Mouse (Mus musculus) urinary bladder, postnatal 36 days (tissue): ENCODE data around the gene Clic4.

Source experiments
- DNase-seq, 2 experiments: peaks; one replicate each; pipeline ENCODE4 v3.0.0; 2022; ENCODE audit warnings: low spot score in 2 of 2, mixed read lengths in 1 of 2

The Clic4 gene

DNA sequence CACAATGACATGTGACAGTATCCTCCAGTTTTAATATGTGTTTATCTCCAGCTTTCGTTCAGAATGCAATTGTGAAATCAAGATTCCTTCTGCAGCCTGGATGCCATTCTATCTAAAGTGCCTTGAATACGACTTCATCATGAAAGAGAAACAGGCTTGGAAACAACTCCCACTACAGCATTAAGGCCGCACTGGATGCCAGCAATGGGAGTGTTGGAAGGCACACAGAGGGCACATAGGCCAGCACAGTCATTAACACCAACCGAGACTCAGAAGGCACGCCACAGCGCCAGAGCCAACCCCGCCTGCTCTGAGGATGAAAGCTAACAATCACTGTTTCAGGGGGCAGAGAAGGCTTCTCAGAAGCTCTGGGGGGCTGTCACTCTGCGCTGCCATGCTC is 37.1 kb downstream of the Clic4 start:
- DNase-seq: peak in 1 of 2 experiments; percentile 39

DNA sequence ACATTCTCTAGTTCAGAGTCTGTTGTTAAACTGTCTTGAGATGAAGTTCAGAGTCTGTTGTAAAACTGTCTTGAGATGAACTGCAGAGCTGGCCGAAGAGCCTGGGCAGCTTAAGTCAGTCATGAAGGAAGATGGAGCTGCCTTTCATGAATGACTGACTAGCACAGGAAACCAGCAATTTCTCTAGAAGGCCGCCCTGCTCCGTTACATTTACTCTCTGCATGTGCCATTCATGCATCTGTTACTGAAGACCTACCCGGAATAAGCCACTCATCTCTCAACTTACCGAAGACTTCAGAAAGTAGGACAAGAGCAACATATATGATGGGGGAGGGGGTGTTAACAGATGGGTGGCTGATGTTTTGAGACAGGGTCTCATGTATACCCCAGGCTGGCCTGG is 40.1 kb downstream of the Clic4 start:
- DNase-seq: no peak

DNA sequence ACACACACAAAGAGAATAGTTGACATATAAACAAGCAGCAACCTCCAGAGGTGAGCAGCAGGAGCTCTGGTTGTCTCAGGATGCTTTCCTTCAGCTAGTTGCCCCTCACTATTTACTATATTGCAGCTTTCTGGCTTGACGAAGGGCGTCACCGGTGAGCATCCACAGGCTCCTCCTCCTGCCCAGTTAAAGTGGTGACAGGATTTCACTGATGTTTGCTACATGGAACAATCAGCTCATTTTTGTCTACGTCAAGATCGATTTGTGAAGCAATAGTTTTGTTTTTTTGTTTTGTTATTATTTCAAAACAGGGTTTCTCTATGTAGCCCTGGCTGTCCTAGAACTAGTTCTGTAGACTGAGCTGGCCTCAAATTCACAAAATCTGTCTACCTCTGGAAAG is 41.1 kb downstream of the Clic4 start:
- no peak for DNase-seq

DNA sequence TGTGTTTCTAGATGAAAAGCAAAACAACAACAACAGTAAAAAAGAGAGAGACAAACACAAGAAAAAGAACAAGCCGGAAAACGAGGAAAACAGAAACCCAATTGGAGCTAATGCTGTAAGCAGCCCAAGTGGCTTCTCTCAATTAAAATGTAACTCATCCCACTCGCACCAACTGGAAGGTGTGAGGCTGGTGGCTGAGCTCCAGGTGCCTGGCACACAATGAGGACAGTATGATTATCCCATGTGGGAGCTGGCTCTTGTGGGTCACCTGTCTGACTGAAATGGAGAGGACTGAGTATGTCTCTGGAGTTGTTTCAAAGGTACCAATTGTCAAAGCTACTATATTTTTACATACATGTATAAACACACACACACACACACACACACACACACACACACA is 41.5 kb downstream of the Clic4 start:
- DNase-seq: no peak

DNA sequence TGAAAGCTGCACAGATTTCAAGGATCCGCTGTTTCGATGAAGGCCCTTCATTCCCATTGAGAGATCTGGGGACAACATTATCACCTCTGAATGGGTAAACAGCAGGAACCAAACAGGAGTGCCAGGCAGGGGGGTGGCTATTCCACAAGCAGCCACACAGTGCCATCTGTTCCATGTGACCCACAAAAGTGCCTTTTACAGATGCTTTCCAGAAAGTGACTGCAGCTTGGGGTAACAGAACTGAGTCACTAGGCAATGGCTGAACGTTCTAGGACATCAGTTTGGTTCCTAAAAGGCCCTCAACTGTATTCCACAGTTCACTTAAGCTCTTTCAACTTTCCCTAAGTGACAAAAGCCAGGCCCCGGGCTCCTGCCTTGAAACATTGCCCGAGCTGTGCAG is 42.0 kb downstream of the Clic4 start:
- no peak for DNase-seq

DNA sequence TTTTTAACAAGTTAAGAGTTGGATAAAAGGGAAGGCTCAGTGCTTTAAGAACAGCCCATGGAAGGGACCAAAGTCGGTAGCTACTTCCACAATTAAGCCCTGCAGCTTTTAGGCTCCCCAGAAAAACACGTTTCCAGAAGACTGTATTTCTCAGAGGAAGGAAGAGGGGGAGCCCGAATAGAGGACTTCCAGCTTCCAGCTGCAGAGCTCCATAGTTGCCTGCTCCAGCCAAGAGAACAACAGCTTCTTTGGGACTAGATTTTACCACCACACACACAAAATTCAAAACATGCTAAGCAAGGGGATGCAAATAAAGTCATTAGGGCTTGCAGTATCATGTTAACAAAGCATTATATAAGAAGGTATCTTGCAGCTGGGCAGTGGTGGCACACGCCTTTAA is 42.7 kb downstream of the Clic4 start:
- DNase-seq: no peak

DNA sequence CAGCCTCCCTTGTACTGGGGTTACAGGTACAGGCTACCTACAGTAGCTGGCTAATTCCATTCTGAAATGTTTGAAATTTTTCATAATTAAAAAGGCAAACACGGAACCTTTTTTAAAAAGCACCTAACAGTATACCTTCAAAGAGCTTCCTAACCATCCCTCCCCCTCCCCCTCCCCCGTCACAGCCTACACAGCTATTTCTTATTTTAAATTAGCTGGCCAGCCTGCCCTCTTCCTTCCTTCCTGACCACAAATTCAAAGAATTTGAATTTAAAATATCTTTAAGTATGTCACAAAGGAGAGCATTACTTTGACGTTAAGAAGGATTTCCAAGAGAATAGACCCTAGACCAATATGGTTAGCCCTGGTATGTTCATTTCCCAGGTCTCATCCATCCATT is 44.5 kb downstream of the Clic4 start:
- DNase-seq: no peak

DNA sequence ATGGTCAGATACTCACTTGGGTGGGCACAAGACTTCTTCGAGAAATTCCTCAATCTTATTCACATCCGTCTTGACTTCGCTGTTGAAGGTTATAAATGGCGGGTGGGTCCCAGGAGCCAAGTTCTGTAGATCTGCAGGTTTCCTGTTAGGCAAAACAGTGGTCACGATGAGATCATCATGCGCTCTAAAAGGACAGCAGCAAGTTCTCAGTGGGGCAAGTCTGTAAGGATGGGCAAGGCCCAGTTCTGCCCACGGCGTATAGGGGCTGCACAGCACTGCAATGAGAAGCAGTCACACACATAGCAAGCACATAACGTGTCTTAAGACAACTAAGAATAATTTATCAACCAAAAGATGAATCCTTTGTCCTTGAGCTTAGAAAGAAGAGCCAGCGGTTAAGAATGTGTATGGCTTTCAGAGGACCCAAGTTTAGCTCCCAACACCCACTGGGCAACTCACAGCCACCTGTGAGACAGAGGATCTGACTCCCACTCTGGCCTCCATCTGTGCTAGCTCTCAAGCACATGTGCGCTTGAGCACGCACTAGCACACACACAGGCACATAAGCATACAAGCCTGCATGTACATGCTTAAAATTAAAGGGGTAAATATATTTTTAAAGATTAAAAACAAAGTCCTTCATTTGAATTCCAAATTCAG is 46.5 kb downstream of the Clic4 start:
- no peak for DNase-seq

DNA sequence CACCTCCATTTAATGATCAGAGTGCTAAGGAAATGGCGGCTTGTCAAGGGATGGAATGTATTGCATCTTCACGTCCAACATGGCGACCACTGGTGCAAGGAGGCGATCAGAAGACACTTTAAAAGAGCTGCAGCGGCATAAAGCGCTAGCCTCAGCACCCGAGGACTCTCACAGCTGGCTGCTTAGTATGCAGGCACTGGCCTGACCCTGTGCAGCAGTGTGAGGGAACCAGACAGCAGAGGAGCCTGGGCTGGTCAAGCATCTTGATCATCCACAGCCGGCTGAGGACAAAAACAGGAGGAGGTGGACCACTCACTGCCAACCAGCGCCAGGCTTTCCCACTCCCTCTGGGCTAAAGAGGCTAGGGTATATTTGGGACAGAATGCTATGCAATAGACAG is 48.8 kb downstream of the Clic4 start:
- no peak for DNase-seq

DNA sequence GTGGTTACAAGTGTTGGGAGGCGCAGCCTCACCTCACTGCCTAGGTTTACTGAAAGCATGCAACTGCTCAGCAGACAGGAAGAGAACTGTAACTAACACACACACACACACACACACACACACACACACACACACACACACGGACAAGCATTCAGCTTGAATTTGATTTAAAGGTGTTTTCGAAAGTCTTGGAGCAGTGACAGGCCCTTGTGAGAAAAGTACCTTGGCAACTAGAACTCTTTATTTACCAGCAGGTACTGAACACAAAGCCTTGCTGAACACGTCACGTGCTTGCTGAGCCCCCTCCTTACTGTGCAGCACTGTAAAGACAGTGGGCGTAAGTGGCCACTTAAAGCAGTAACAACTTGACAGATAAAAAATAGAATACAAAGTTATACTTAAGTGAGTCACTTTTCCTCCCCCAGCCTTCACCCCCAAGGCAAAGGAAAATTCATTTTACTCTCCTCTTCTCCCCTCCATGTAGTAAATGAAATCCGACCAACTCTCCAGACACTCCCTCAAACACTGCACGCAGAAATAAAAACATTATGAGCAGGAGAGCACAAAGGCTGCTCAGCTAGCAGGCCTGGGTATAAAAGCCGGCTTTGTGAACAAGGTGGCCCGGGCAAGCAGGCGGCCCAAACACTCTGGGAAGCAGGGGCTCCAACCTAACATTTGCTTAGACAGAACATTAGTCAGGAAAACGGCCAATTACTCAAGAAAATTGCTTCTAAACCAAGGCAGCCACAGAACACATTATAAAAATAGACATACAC is 50.8 kb downstream of the Clic4 start:
- no peak for DNase-seq

DNA sequence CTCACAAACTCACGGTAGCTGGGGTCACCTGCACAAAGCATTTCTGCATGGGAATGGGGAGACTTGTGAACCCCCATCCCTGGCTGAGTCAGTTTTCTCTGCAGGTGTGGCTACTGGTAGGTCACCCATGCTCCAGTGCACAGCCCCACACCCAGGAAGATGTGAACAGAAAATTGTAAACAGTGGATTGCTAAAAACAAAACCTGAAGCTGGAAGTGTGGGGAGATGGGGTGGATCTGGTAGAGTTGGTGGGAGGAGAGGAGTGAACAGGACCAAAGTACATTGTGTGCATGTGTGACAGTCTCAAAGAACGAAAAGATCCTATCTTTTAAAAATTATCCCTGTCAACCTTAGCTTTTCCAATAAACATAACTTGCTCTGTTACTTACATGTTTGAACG is 52.0 kb downstream of the Clic4 start:
- DNase-seq: no peak

DNA sequence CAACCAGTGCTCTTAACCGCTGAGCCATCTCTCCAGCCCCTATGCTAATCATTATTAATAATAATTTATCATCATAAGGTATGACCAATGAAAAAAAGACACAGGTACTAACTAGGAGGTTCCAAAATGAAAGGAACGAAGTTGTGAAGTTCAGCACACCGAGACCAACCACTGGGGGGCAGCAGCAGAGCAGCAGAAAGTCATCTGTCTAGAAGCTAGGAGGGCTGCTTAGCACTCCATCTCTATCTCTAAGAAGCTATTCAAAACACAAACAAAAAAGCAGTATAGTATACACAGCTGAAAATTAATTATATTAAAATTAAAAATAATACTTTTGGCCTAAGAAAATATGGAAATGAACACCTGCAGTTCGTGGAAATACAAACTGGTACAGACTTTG is 53.0 kb downstream of the Clic4 start:
- DNase-seq: peak; percentile 51 to 79

DNA sequence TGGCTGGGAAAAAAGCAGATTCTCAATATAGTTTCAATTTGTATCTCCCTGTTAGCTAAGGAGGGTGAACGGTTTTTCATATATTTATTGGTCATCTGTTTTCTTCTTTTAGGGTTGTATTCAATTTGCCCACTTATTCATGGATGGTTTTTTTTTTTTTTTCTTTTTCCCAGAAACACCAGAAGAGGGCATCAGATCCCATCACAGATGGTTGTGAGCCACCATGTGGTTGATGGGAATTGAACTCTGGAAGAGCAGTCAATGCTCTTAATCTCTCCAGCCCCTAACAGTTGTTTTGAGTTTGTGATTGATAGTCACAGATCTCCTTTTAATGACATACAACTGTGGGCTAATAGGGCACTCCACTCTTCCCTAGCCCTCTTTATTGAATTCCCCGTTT is 62.8 kb downstream of the Clic4 start:
- DNase-seq: no peak

DNA sequence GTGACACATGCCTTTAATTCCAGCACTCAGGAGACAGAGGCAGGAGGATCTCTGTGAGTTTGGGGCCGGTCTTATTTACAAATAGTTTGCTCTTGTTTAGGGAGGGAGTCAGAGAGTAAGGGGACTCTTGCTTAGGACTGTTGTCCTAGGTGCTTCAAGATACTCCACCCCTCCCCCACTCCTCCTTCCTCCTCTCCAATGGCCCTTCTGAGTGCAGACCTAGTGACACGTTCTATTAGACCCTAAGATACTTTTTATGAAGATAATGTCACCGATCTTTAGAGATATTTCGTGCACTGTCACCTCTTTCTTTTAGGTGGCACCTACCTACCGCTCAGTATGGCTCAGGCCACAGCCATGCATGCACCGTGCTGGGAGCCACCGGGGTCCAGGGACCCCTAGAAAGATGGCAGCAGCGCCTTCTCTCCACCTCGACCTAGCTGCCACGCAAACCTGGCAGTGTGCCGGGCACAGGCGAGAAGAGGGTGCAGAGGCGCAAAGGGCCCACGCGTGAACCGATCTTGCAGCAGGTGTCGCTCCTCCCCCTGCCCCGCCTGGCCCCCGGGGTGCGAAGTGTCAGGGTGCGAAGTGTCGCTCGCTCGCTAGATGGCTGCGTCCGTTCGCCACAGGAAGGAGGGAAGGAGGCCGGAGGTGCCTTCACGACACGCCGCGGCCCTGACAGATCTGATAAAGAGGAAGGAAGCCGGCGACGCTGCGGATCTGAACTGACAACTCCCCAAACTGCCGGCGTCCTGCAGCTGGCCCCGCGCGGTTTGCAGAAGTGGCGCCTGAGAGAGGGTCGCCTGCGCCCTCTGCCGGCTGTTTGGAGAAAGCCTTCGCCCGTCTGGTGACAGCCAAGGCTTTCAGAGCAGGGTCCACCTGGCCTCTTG is 66.7 kb downstream of the Clic4 start:
- peak; percentile 69 to 83 for DNase-seq

DNA sequence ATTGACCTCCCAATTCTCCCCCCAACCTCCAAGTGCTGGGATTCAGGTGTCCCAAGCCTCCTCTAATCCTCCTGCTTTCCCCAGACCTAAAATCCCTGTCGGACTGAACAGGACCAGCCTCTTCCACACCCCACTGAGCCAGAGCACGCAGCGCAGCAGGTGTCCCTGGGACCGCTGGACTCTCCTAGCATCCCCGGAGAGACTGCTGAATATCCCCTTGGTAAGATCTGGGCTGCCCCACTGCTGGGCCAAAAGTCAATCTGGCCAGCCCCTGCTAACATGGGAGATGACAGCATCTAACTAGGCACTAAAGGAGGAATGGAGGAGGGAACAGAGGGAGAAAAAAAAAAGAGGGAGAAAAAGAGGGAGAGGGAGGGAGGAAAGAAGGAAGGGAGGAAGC is 67.4 kb downstream of the Clic4 start:
- no peak for DNase-seq

DNA sequence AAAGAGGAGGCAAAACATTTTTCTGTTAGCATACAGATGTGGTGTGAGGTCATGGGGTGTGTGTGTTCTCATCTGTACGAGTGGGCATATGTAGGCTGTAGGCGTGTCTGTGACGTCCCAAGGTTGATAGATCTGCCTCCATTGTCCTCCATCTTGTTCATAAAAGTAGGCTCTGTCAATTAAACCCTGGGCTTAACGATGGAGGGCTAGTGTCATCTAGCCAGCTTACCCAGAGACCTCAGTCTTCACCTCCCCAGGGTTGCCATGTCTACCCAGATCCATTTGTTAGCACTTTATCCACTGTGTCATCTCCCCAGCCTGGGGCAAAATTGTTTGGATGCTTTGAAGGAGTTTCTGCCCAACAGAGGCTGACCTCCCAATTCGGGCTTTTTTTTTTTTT is 67.9 kb downstream of the Clic4 start:
- DNase-seq: no peak

DNA sequence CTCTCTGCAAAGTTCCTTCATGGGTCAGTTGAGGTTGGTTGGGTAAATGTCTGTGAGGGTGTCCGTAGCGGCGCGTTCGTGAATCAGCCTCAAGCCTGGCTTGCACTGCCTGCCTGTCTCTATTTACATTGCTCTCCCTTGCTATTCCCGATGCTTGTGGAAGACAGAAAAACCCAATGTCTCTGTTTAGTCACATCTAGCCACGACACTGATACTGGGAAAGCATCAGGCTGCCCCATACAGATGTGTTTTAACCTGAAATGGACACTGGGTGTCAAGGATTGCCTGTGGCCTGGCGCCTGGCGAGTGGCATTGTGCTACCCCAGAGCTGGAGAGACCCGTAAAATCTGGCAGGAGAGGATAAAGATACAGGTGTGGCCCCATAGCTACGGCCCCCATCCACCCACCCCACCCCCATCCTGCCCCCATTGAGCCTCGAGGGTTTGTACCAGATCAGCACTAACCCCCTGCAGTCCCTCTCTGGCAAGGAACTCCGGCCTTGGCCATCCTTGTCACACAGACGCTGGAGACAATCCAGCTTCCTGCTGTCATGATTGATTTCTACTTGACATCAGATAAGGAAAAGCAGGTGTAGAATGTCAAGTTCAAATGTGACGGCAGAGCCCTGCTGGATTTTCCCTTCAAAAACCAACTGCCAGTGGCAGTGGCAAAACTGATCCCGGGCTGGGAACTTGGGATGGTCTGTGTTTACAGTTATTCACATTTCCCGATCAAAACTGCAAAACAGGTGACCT is 68.6 kb downstream of the Clic4 start:
- DNase-seq: no peak

DNA sequence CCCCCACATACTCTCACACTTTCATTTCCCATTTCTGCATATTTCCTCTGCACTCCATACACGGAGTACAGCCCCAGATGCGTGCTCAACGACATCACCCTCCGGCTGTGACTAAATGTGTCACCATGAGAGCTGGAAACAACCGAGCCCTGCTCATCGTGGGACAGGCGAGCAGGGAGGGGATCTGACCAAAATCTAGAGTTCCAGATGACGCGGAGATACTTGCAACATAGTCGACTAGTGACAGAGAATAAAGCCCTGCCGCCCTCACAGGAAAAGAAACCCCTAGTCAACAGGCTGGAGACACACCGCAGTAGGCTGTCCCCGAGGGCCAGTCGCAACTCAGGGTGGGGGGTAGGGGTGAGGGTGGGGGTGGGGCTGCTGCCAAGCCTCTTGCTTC is 69.3 kb downstream of the Clic4 start:
- peak in 1 of 2 experiments; percentile 31 for DNase-seq

DNA sequence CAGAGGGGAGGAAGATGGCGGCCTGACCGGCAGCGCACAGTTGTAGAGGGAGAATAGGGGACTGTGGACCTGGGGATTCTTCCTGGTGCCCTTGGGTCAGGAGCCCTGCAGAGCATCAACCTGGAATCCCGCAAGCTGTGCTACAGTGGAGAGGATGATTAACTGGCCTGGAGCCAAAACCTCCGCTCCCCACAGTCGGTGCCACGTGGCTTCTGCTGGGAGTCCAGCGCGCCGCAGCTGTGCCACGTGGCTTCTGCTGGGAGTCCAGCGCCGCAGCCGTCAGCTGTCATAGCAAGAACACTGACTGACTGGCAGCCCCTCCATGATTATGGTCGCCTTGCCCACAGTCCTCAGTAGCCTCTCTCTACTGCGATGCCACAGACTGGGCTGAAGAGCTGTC is 70.8 kb downstream of the Clic4 start:
- no peak for DNase-seq

DNA sequence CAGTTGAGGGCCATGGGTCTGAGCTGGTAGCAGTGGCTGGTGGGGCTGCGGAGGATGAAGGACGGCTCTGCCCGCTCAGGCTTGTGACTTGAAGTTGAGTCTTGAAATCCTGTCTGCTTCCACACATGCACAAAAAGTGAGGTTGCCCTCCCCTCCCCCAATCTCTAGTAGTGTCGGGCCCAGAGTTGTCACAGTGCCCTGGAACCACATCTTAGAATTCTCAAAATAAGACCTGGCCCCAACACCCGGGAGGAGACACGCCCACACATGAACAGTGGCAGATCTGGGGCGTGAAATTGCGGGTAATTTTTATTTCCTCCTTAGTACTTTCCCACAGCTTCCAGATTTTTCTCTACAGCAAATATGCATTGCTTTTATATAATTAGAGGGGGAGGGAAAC is 74.8 kb downstream of the Clic4 start:
- no peak for DNase-seq

DNA sequence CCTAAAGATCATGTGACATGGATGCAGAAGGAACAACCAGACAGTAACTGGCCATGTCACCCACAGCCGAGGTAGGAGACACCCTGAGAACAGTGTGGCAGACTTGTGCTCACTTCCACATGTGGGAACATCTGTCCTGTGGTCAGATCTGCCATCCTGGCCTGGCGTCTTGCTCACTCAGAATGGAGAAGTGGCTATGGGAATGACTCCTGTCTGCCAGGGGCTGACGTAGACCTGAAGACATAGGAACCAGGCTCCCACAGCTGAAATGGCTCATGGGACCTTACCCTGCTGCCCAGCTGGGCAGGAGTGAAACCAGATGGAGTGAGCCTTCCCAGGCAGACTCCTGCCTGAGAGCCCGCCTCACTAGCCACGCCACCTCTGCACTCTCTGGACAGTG is 79.8 kb downstream of the Clic4 start:
- no peak for DNase-seq

DNA sequence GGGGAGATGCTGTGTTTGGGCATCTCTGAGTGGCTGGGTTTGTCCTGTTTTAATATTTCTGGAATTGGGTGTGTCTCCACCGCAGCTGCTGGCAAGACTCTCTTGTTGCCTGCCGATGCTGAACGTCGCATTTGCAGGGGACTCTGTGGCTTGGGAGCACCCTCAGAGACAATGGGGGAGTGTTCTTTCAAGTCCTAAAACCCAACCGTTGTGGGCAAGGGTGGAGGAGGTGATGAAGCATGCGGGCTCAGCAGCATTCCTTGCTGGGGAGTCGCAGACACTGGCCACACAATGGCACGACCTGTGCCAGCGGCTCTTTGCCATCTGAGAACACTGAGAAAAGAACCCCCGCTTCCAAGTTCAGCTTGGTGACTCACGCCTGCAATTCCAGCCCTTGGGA is 81.0 kb downstream of the Clic4 start:
- no peak for DNase-seq
